Mouse (Mus musculus) adrenal gland, postnatal 14 days (tissue): Measurements from ENCODE around the gene Dok7. TPM values are rescaled to one million over a fixed set of nuclear protein-coding genes. Genes with fewer than 3 reads are reported as not detected.

ENCODE experiments used
- DNase-seq: peaks from one replicate; pipeline ENCODE4 v3.0.0; 2021; ENCODE audit warnings: mixed read lengths
- microRNA-seq, 2 experiments: library from miRNA; unstranded; fragments of <30 nt; microRNA quantifications; one replicate each; pipeline ENCODE4 v1.2.0; 2021
- total RNA-seq: library from RNA; stranded (reverse); gene quantifications from 2 replicates; pipeline ENCODE4 v1.2.3, GENCODE M21; 2021

Dok7 gene
- total RNA-seq, 1 experiment from 2014 or later: 12.4 TPM

DNA sequence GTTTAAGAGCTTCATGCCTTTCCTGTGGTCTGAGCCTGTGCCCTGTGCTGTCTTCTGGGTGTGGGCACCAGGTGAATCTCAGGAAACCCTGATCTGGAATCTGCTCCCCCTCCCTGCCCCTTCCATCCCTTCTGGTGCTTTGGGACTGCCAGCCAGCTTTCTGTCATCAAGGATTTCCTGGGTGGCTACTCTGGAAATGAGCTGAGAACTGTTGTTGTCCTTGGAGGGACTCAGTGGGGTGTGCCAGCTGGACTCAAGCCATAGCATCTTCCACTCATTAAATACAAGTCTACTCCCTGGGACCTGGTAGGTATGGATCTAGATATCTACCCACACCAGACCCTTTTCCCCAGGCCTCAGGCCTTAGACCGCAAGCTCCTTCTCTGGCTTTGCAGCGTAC, 61.9 kb downstream of the Dok7 start:
- DNase-seq: peak; percentile 58

DNA sequence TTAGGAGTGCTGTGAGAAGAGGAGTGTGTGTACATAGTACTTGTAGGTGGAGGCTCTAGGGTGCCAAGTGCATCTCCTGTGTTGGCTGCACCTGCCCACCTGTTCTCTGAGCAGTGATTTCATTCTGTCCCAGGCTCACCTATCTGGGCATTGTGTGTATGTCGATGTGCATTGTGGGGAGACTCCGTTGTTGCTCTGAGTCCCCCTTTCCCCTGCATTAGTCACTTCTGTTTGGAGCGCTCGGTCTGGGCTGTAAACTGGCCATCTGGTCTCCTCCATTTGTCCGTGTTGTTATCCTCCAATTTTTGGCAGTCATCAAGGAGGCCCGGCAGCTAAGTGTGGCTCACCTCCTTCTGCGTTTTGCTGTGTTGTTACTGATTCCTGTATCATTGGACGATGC, 63.5 kb downstream of the Dok7 start:
- DNase-seq: no peak

DNA sequence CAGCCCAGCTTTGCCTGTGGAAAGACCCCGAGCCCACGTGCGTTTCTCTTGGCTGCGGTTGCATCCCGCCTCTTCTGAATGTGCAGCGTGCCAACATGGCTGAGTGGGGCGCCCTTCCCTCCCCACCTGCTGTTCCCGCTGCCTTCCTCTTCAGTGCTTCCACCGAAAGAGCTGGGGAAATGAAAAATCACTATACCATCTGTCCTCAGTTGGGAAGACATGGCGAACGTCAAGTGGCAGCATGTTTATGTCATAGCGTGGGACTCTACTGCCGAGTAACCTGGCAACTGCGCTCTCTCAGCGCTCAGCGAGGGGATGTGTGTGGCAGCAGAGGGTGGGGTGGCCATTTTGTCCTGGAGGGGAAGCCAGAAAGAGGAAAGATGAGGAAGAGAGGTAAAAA, 72.6 kb downstream of the Dok7 start:
- no peak for DNase-seq

DNA sequence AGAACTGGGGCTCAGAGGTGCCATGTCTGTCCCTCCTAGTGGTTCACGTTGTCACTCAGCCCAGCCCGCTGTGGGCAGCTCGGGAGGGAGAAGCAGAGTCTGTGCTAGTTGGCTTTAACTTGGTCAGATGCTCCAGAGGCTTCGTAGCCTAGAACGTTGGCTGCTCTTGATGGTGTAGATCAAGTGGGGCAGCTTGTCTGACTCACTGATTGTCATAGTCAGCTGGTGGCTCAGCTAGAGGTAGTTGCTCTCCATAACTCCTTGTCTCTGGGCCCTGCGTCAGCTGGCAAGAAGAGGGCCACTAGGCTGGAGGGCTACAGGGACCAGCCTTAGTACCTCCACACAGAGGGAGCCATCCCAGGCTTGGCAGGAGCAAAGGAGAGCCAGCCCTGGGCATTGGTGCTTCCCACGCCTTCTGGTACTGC, 73.2 kb downstream of the Dok7 start:
- no peak for DNase-seq

DNA sequence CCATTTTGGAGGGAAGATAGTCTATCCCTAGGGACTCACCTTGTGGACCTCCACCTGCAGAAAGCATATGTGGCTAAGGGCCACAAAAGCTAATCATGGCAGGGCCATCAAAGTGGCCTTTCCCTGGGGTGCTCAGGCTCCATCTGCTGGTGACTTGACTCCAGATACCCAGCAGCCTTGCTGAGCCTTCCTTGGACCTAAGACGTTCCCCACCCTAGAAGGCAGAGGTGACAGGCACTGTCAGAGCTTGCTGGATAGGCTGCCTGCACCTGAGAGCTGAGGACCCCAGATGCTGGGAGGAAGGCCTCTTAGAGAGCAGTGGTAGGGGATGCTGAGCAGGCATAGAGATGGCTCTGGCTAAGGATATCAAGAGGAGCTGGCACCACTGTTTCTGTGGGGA, 74.7 kb downstream of the Dok7 start:
- DNase-seq: no peak

DNA sequence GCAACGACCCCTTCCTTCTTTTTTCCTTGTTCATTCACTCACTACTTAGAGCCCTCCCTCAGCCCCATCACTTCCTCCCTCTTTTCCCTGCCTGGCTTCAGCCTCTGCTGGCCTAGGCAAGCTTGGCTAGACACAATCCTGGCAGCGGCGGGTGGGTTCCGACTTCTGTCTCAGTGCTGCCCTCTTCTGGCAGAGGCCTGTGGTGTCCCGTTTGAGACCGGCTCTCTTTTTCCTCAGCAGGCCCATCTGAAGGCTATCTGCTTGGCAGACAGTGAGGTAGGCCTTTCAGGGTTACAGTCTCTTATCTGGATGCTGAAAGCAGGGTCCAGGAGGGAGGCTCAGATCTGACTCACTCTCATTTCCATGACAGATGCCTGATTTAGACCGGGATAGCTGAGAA, 75.2 kb downstream of the Dok7 start:
- DNase-seq: peak; percentile 95

DNA sequence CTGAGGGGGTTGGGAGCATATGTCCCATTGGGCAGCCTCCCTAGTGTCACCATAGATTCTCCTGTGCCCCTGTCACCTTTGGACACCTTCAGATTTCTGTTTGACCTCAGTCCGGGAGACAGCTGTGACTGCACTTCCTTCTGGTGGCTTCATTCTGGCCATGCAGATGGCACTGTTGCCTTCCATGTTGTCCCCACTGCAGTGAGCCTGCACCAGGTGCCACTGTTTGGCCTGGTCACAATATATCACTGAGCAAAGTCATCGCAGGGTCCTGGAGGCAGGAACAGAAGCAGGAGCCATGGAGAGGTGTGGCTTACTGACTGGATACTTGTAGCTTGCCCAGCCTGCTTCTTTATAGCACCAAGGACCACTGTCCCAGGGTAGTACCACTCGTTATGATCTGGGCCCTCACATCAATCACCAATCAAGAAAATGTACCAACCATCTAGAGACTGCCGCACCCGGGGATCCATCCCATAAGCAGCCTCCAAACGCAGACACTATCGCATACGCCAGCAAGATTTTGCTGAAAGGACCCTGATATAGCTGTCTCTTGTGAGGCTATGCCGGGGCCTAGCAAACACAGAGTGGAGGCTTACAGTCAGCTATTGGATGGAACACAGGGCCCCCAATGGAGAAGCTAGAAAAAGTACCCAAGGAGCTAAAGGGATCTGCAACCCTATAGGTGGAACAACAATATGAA, 75.9 kb downstream of the Dok7 start:
- DNase-seq: no peak

DNA sequence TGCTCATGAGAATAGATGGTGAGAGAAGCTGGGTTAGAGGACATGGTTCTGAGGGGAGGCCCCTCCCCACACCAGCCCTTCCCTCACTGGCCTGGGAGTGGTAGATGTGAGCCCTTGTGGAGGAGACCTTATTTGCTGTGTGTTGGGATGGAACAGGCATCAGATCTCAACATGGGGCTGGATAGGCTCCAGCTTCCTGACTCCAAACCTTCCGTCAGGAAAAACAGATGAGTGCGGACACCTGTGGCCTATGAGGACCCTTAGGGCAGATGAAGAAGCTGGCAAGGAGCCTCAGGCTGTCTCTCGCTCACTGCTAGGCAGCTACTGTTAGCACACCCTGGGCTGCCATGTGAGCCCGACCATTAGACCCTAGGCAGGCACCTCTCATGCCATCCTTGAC, 76.9 kb downstream of the Dok7 start:
- no peak for DNase-seq

DNA sequence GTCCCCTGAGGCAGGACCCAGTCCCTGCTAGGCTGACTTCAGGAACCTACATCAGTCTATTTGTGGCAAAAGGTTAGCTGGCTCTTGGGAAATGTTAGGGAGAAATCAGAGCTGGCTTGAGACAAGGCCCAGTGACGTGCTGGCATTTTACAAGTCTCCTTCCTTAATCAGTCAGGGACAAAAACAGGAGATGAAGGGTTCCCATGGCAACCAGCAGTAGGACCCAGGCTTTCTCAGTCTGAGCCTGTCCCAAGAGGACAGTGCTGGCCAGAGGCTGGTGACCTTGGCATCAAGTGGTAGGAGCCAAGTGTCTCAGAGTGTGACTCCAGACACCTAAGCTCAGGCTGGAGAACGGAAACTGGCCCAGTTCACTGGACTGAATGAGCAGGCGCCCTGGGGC, 77.7 kb downstream of the Dok7 start:
- DNase-seq: peak; percentile 59

DNA sequence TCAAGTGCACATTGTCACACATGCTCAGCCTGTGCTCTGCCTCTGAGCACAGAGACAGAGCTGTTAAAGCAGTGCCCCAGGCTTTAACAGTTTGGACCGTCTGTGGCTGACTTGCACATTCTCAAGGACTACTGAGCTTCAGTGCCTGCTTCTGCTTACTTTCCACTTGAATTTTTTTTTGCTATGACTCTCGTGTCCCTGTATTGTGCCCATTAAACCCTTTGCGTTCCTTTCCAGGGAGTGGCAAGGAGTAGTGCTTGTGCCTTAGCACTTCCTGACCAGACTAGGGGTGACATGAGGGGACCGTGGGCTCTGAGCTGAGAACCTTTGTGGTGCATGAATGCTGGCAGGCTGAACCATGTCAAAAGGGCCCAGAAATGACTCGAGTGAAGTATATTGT, 79.3 kb downstream of the Dok7 start:
- no peak for DNase-seq

Small RNAs within 50 kb of the gene (microRNA-seq; reads per million reads assigned to microRNA genes)
- 4.7 to 5.7 reads per million in 2 experiments for gene Mir3097

Other genes with a start within 250 kb of the Dok7 start
- gene Msantd1, start 148.8 kb upstream of the Dok7 start, total RNA-seq: 1.4 TPM in 2 replicates
- 31.0 and 31.9 TPM in 2 replicates for gene Rgs12, start 107.3 kb upstream of the Dok7 start, total RNA-seq
- 3.7 and 36.1 TPM in 2 replicates for gene Hgfac, start 15.3 kb upstream of the Dok7 start, total RNA-seq
- gene Lrpap1, start 49.0 kb downstream of the Dok7 start, total RNA-seq: 80.8 and 88.8 TPM in 2 replicates
- gene Adra2c, start 221.6 kb downstream of the Dok7 start, total RNA-seq: 0.30 and 0.83 TPM in 2 replicates